Mouse (Mus musculus): ENCODE measurements around the gene Klhl8. TPM values are rescaled to one million over a fixed set of nuclear protein-coding genes. Genes with fewer than 3 reads are reported as not detected.

Klhl8 gene
- polyA plus RNA-seq, 1 experiment from 2014 or later = 5.5 TPM

DNA sequence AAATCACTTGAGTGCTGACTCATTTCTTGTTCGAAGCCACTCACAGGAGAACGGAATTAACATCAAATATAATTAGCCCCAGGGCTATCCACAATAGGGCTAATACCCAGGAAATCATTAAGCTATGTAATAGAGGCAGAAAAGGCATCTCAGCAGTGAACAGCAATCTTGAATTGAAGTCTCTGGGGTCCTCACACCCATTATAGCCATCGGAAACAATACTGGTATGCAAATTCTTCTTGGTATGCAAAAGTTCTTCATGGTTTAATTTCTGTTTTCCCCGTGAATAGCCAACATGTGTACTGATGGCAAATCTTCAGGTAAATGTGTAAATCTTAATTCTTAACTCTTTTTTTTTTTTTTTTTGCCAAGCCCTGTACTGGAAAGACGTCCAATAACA lies 19.5 kb upstream of the Klhl8 start:
- TF ChIP-seq CTCF (IDR thresholded peaks at IDR 0.05) = no peak
- no peak for ATAC-seq
- no peak for DNase-seq (ENCODE audit: low read depth, low spot score)
- CTCF ChIA-PET = interaction anchor here (4.4 to 4.5 kb wide), 2 partner anchors 8 to 20 kb away, joined by 36 to 37 read pairs; partner anchors contain the start of gene Klhl8
- no peaks in the 10 kb centered on the region for H3K27me3 ChIP-seq
- in situ Hi-C loops (cut with MboI; ENCODE audit: low pct_unique_long_range_greater_than_20kb) = no loop called here
- POLR2A ChIA-PET = interaction anchor here (0.6 kb wide), 1 partner anchor 467 kb away, joined by 3 read pairs; no protein-coding TSS in a partner anchor

DNA sequence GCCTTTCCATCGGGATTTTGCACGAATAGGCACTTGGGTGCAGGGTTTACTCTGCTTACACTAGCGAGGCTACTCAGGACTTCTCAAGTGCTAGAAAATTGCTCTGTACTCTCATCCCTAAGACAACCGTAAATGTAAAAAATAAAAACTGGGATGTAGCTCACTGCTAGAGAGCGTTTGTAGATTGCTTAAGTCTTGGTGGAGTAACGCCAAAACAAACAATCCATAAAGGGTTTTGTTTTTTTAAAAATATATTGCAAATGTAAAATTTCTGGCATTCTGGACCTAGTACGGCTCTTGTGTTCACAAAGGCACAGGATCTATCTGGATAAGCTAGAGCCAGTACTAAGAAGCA lies 17.1 kb upstream of the Klhl8 start:
- CTCF ChIA-PET = interaction anchor here (0.8 to 4.5 kb wide), 15 partner anchors 9 to 146 kb away, joined by 3 to 37 read pairs (median 5); partner anchors contain the start of gene Klhl8
- no peak for TF ChIP-seq CTCF (IDR thresholded peaks at IDR 0.05)
- DNase-seq (ENCODE audit: low read depth, low spot score) (no peak), ATAC-seq (no peak)
- POLR2A ChIA-PET = no interaction called here
- H3K27me3 ChIP-seq = no peaks in the 10 kb centered on the region
- in situ Hi-C loops (cut with MboI; ENCODE audit: low pct_unique_long_range_greater_than_20kb) = loop anchor here (5.0 to 10.0 kb wide), 2 partner anchors 246 to 583 kb away; no protein-coding TSS in a partner anchor

DNA sequence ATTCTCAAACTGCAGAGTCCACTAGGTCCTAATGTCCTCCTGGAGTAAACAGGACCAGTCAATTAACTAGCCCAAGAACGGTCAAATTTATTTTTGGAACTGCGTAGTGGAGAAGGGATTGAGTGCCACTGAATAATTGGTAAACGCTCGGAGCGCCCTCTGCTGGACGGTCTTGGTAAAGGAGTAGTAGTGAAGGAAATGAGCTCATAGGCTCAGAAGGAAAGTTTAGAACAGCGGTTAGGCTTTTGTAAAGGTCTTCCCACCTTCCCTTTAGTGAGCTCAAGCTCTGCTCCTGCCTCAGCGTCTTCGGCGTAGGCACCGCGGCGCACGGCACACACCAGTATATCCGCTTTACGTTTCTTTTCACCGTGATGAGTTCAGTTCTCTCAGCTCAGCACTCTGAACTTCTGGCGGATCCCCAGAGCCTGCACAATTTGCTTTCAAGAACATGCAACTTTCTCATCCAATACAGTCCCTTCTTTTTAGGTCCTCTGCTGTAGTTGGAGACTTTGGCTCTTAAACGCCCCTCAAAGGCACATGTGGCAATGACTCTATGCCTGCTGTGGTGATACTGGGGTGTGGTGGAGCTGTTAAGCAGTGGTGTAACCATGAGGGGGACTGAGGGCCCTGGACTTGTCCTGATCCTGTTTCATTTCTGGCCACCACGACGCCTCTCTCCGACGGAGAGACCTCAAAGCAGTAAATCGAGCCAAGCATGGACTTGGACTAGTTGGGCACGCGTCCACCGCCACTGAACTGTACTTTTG lies 16.6 kb upstream of the Klhl8 start:
- in situ Hi-C loops (cut with MboI; ENCODE audit: low pct_unique_long_range_greater_than_20kb) = loop anchor here (5.0 to 10.0 kb wide), 2 partner anchors 245 to 583 kb away; no protein-coding TSS in a partner anchor
- no peaks in the 10 kb centered on the region for H3K27me3 ChIP-seq
- ATAC-seq = peak; percentile 84
- DNase-seq (ENCODE audit: low read depth, low spot score) = peak; percentile 48
- CTCF ChIA-PET = interaction anchor here (0.7 to 4.5 kb wide), 27 partner anchors 9 to 250 kb away, joined by 3 to 37 read pairs (median 5); partner anchors contain the start of gene Klhl8
- TF ChIP-seq CTCF (IDR thresholded peaks at IDR 0.05) = peak; percentile 91
- POLR2A ChIA-PET = no interaction called here

DNA sequence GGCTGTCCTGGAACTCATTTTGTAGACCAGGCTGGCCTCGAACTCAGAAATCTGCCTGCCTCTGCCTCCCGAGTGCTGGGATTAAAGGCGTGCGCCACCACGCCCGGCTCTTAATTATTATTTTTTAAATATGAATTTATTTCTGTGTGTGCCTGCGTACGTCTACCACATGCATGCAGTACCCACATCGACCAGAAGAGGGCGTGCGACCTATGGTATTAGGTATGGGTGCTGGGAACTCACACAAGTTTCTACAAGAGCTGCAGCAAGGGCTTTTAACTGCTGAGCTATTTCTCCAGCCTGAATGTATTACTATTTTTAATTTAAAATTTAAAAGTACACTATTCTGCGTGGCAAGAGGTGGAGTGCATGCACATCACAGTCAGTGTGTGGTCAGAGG lies 15.3 kb upstream of the Klhl8 start:
- no peaks in the 10 kb centered on the region for H3K27me3 ChIP-seq
- ATAC-seq (no peak), DNase-seq (ENCODE audit: low read depth, low spot score) (no peak)
- TF ChIP-seq CTCF (IDR thresholded peaks at IDR 0.05) = peak; percentile 72
- POLR2A ChIA-PET = interaction anchor here (0.9 kb wide), 1 partner anchor 11 kb away, joined by 3 read pairs; no protein-coding TSS in a partner anchor
- CTCF ChIA-PET = interaction anchor here (1.4 to 4.5 kb wide), 11 partner anchors 8 to 249 kb away, joined by 4 to 37 read pairs (median 6); partner anchors contain the start of gene Klhl8
- in situ Hi-C loops (cut with MboI; ENCODE audit: low pct_unique_long_range_greater_than_20kb) = loop anchor here (5.0 to 10.0 kb wide), 2 partner anchors 244 to 582 kb away; no protein-coding TSS in a partner anchor

DNA sequence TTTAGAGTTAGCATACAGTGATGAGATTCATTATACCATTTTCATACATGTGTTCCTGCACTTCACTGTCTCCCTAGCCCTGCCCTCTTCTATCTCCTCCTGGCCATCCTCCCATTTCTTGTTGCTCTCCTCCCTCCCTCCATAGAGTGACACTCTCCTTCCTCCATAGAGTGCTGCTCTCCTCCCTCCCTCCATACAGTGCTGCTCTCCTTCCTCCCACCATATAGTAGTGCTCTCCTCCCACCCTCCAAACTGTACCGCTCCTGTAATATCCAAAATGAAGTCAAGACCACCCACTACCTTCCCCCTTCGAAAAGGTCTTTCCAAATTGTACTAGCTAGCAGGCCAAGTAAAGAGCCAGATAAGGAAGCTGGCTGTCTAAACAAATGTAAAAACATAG lies 12.7 kb upstream of the Klhl8 start:
- DNase-seq (ENCODE audit: low read depth, low spot score) (no peak), ATAC-seq (no peak)
- POLR2A ChIA-PET = no interaction called here
- CTCF ChIA-PET = no interaction called here
- in situ Hi-C loops (cut with MboI; ENCODE audit: low pct_unique_long_range_greater_than_20kb) = loop anchor here (10.0 kb wide), 1 partner anchor 579 kb away; no protein-coding TSS in a partner anchor
- no peak for TF ChIP-seq CTCF (IDR thresholded peaks at IDR 0.05)
- H3K27me3 ChIP-seq = no peaks in the 10 kb centered on the region

- no peak for TF ChIP-seq CTCF (IDR thresholded peaks at IDR 0.05)
- in situ Hi-C loops (cut with MboI; ENCODE audit: low pct_unique_long_range_greater_than_20kb) = loop anchor here (10.0 kb wide), 1 partner anchor 578 kb away; no protein-coding TSS in a partner anchor
- ChIA-PET POLR2A (no interaction called here), CTCF (no interaction called here)
- DNase-seq (ENCODE audit: low read depth, low spot score) (no peak), ATAC-seq (no peak)
- H3K27me3 ChIP-seq = no peaks in the 10 kb centered on the region
These were observed 12.0 kb upstream of the Klhl8 start for GRCm38 (mm10) chr5:103923101-103923500.

DNA sequence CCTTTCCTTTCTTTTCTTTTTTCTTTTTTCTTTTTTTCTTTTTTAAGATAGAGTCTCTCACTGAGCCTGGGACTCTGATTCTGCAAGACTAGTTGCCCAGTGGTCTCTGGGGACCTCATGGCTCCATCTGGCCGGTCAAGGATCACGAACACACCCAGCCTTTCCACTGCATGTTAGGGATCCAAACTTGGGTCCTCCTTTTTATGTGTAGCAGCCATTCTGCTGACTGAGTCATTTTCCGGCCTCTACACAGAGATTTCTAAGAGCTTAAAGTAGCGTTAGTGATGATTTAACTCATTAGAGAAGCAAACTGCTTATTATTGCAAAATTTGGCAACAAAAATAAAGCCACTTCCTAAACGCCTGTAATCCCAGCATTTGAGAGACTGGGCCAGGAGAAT lies 11.4 kb upstream of the Klhl8 start:
- in situ Hi-C loops (cut with MboI; ENCODE audit: low pct_unique_long_range_greater_than_20kb) = loop anchor here (10.0 kb wide), 1 partner anchor 578 kb away; no protein-coding TSS in a partner anchor
- CTCF ChIA-PET = no interaction called here

GRCm38 (mm10) chr5:103919497-103919896 lies 8.4 kb upstream of the Klhl8 start:
- ATAC-seq (no peak), DNase-seq (ENCODE audit: low read depth, low spot score) (no peak)
- CTCF ChIA-PET = interaction anchor here (1.1 to 1.7 kb wide), 2 partner anchors 8 to 9 kb away, joined by 3 to 13 read pairs; no protein-coding TSS in a partner anchor
- TF ChIP-seq CTCF (IDR thresholded peaks at IDR 0.05) = no peak
- POLR2A ChIA-PET = interaction anchor here (1.1 kb wide), 1 partner anchor 9 kb away, joined by 4 read pairs; no protein-coding TSS in a partner anchor
- in situ Hi-C loops (cut with MboI; ENCODE audit: low pct_unique_long_range_greater_than_20kb) = no loop called here
- no peaks in the 10 kb centered on the region for H3K27me3 ChIP-seq

More for the DNA sequence above, 11.4 kb upstream of the Klhl8 start:
- POLR2A ChIA-PET = no interaction called here
- no peak for TF ChIP-seq CTCF (IDR thresholded peaks at IDR 0.05)
- H3K27me3 ChIP-seq = no peaks in the 10 kb centered on the region
- DNase-seq (ENCODE audit: low read depth, low spot score) (no peak), ATAC-seq (peak; percentile 37)

DNA sequence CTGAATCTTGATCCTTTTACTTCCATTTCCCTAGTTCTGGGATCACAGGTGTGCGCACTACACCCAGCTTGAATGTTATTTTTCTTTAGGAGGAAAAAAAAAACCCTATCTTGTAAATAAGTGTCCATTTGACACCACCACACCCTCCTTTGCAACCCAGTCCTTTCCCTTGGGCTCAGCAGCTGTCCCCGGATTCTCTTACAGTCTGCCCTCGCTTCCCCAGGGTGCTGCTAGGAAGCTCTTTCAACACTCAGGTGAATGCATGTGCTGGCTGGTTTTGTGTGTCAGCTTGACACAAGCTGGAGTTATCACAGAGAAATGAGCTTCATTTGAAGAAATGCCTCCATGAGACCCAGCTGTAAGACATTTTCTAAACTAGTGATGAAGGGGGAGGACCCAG lies 7.2 kb upstream of the Klhl8 start:
- POLR2A ChIA-PET = interaction anchor here (0.6 kb wide), 1 partner anchor 81 kb away, joined by 5 read pairs; no protein-coding TSS in a partner anchor
- CTCF ChIA-PET = interaction anchor here (1.1 to 1.7 kb wide), 2 partner anchors 9 to 20 kb away, joined by 3 to 13 read pairs; no protein-coding TSS in a partner anchor
- in situ Hi-C loops (cut with MboI; ENCODE audit: low pct_unique_long_range_greater_than_20kb) = no loop called here

DNA sequence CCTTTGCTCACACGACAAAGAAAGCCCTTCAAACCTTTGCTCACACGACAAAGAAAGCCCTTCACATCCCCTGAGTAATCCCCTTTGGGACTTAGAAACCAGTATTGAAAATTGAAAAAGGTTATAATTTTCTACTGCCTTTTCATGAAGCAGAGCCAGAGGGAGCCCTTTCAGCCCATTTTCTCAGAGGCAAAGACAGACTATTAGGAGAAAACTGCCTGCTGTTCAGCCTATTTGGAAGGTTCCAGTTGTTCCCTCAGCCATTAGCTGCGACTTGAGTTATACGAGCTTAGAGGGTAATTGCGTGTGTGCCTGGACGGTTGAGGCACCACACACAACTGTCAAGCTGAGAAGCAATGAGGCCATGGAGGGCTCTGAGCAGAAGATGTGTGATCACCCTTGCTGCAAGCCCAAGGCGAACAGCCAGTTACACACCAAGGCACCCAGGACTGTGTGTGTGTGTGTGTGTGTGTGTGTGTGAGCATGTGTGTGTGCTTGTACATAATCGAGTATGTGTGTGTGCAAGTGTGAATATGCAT lies 6.4 kb upstream of the Klhl8 start:
- ChIA-PET POLR2A (no interaction called here), CTCF (interaction anchor here (0.6 to 1.1 kb wide), 2 partner anchors 10 to 21 kb away, joined by 3 read pairs; no protein-coding TSS in a partner anchor)
- peaks cover 7% of the 10 kb centered on the region for H3K27me3 ChIP-seq
- in situ Hi-C loops (cut with MboI; ENCODE audit: low pct_unique_long_range_greater_than_20kb) = no loop called here
- no peak for TF ChIP-seq CTCF (IDR thresholded peaks at IDR 0.05)
- DNase-seq (ENCODE audit: low read depth, low spot score) = no peak
- ATAC-seq = no peak

More for the DNA sequence above, 7.2 kb upstream of the Klhl8 start:
- H3K27me3 ChIP-seq = no peaks in the 10 kb centered on the region
- no peak for DNase-seq (ENCODE audit: low read depth, low spot score)
- TF ChIP-seq CTCF (IDR thresholded peaks at IDR 0.05) = no peak
- no peak for ATAC-seq
